Mouse (Mus musculus) cerebellum, adult 8-10 months (tissue): ENCODE results near the gene Srek1.

Experiments used
- DNase-seq: peaks from one replicate; pipeline ENCODE4 v3.0.0; 2022

Srek1 gene

GRCm38 (mm10) chr13:103774119-103774757 lies at the start of gene Srek1:
TSS of gene Srek1 (minus strand) at chr13:103774608.
- DNase-seq, result peak; percentile 94

- no peak for DNase-seq
Measured at GRCm38 (mm10) chr13:103822270-103822669, 47.9 kb upstream of the Srek1 start.

- no peak for DNase-seq
Measured at GRCm38 (mm10) chr13:103819377-103819776, 45.0 kb upstream of the Srek1 start.

- DNase-seq, result no peak
Measured at GRCm38 (mm10) chr13:103817935-103818334, 43.5 kb upstream of the Srek1 start.

- DNase-seq, result no peak
Measured at GRCm38 (mm10) chr13:103807464-103807863, 33.1 kb upstream of the Srek1 start.

- peak; percentile 59 for DNase-seq
Measured at GRCm38 (mm10) chr13:103806210-103806851, 31.9 kb upstream of the Srek1 start.

GRCm38 (mm10) chr13:103803721-103804120 lies 29.3 kb upstream of the Srek1 start:
- no peak for DNase-seq

- DNase-seq, result no peak
Measured at GRCm38 (mm10) chr13:103801021-103801420, 26.6 kb upstream of the Srek1 start.

GRCm38 (mm10) chr13:103794688-103795543 lies 20.5 kb upstream of the Srek1 start:
- no peak for DNase-seq

- DNase-seq, result peak; percentile 10
Measured at GRCm38 (mm10) chr13:103779922-103780585, 5.6 kb upstream of the Srek1 start.

GRCm38 (mm10) chr13:103777126-103777525 lies 2.7 kb upstream of the Srek1 start:
- no peak for DNase-seq

- no peak for DNase-seq
Measured at GRCm38 (mm10) chr13:103773407-103774118, 845 bp downstream of the Srek1 start.

- no peak for DNase-seq
Measured at GRCm38 (mm10) chr13:103772917-103773316, 1.5 kb downstream of the Srek1 start.

- no peak for DNase-seq
Measured at GRCm38 (mm10) chr13:103770821-103771220, 3.6 kb downstream of the Srek1 start.

- no peak for DNase-seq
Measured at GRCm38 (mm10) chr13:103767935-103768334, 6.5 kb downstream of the Srek1 start.

- DNase-seq, result no peak
Measured at GRCm38 (mm10) chr13:103763640-103764039, 10.8 kb downstream of the Srek1 start.

- no peak for DNase-seq
Measured at GRCm38 (mm10) chr13:103761971-103762370, 12.4 kb downstream of the Srek1 start.

- peak; percentile 24 for DNase-seq
Measured at GRCm38 (mm10) chr13:103751421-103751820, 23.0 kb downstream of the Srek1 start.

- DNase-seq, result no peak
Measured at GRCm38 (mm10) chr13:103745688-103746087, 28.7 kb downstream of the Srek1 start.

- DNase-seq, result no peak
Measured at GRCm38 (mm10) chr13:103745160-103745559, 29.2 kb downstream of the Srek1 start.

- no peak for DNase-seq
Measured at GRCm38 (mm10) chr13:103735330-103736007, 38.9 kb downstream of the Srek1 start.

- DNase-seq, result no peak
Measured at GRCm38 (mm10) chr13:103726872-103727271, 47.5 kb downstream of the Srek1 start.
